ENCODE assay signal across 8 mouse cellular contexts in genomic region chr11:22512038-22513001, GRCm38 (mm10). TPM values are rescaled to one million over a fixed set of nuclear protein-coding genes. Genes with fewer than 3 reads are reported as not detected.
DNase-seq lines count a peak whose midpoint lies in the region; ATAC-seq and TF ChIP-seq lines count a peak whose summit lies in the region.

Tmem17 (plus strand) TSS chr11:22512088.

- DNase-seq in A20 (ENCODE audit: low read depth, low spot score) (peak; percentile 93), liver (peak; percentile 82)
- peak; percentile 95 for DNase-seq in brain, adult 2 months (ENCODE audit: low read depth, low spot score)
- peak; percentile 22 to 52 for DNase-seq in monocyte, adult 2 months (ENCODE audit: low read depth in 1 of 2, low spot score in 2 of 2)
- peak; percentile 62 to 69 for DNase-seq in spleen, postnatal 14 days (ENCODE audit: low spot score in 2 of 2)

- no peaks in the 10 kb centered on the region for H3K36me3 ChIP-seq in heart, embryonic 11.5 days (ENCODE audit: control insufficient read depth, insufficient read depth, low read length)
- H3K36me3 ChIP-seq in kidney, embryonic 16.5 days (ENCODE audit: insufficient read depth, low read length): peaks cover 4% of the 10 kb centered on the region; the same call in 1 of the 2 replicates

- no peaks in the 10 kb centered on the region for H3K27me3 ChIP-seq in heart, embryonic 11.5 days (ENCODE audit: control insufficient read depth, insufficient read depth, low read length)
- H3K27me3 ChIP-seq in kidney, embryonic 16.5 days (ENCODE audit: insufficient read depth, low read length): no peaks in the 10 kb centered on the region

- H3K27ac ChIP-seq in embryonic fibroblast, embryonic 13.5 days (ENCODE audit: insufficient read depth, low read length): peak within 1 kb of the TSS; percentile 74
- peak within 1 kb of the TSS; percentile 90 for H3K27ac ChIP-seq in heart, embryonic 11.5 days (ENCODE audit: low read depth, low read length)
- peak within 1 kb of the TSS; percentile 96 for H3K27ac ChIP-seq in kidney, embryonic 16.5 days (ENCODE audit: low read length)

- H3K4me3 ChIP-seq in embryonic fibroblast, embryonic 13.5 days (ENCODE audit: insufficient read depth, low read length): peak within 1 kb of the TSS; percentile 38
- H3K4me3 ChIP-seq in heart, embryonic 11.5 days (ENCODE audit: low read depth, low read length): peak within 1 kb of the TSS; percentile 79
- peak within 1 kb of the TSS; percentile 86 for H3K4me3 ChIP-seq in kidney, embryonic 16.5 days (ENCODE audit: low read length)

- no peaks in the 10 kb centered on the region for H3K4me1 ChIP-seq in embryonic fibroblast, embryonic 13.5 days (ENCODE audit: control insufficient read depth, insufficient read depth, low read length)
- peaks cover 3% of the 10 kb centered on the region; the same call in 1 of the 2 replicates for H3K4me1 ChIP-seq in heart, embryonic 11.5 days (ENCODE audit: control insufficient read depth, insufficient read depth, low read length)
- H3K4me1 ChIP-seq in kidney, embryonic 16.5 days (ENCODE audit: insufficient read depth, low read length): no peaks in the 10 kb centered on the region

- H3K9me3 ChIP-seq in heart, embryonic 11.5 days (replicated peaks; ENCODE audit: control insufficient read depth, low read length): no peaks in the 10 kb centered on the region
- H3K9me3 ChIP-seq in kidney, embryonic 16.5 days (ENCODE audit: low read length): peaks cover 3% of the 10 kb centered on the region; the same call in 1 of the 2 replicates

- TF ChIP-seq CTCF in embryonic fibroblast, embryonic 13.5 days (IDR thresholded peaks at IDR 0.05; ENCODE audit: borderline replicate concordance, insufficient read depth, low read length): no peak

- H3K4me2 ChIP-seq in heart, embryonic 11.5 days: peak within 1 kb of the TSS; percentile 79
- H3K4me2 ChIP-seq in kidney, embryonic 16.5 days (replicated peaks; ENCODE audit: low read depth, low read length): peak within 1 kb of the TSS; percentile 59

- H3K9ac ChIP-seq in heart, embryonic 11.5 days (ENCODE audit: low read depth, low read length): peak within 1 kb of the TSS; percentile 88
- peak within 1 kb of the TSS; percentile 97 for H3K9ac ChIP-seq in kidney, embryonic 16.5 days (replicated peaks; ENCODE audit: low read length)

- WGBS in heart, embryonic 11.5 days (ENCODE audit: insufficient replicate concordance): under 1% methylated on average over 71 of the region's 73 CpGs
- WGBS in kidney, embryonic 16.5 days: under 1% methylated on average over 73 of the region's 73 CpGs

- TF ChIP-seq POLR2A in embryonic fibroblast, embryonic 13.5 days (IDR thresholded peaks at IDR 0.05; ENCODE audit: low read depth, low read length): peak; percentile 83

- ATAC-seq in heart, embryonic 11.5 days (replicated peaks; ENCODE audit: insufficient number of reproducible peaks, low FRiP score, low TSS enrichment): peak; percentile 92
- ATAC-seq in kidney, embryonic 16.5 days (ENCODE audit: low FRiP score, low TSS enrichment): peak; percentile 98

RNA-seq across cellular contexts. Expression of gene Tmem17, which starts in this region (rescaled TPM):
- polyA plus RNA-seq in embryonic fibroblast, embryonic 13.5 days (2011; ENCODE audit: insufficient read length, low read depth, missing spikeins): 2.9 and 5.6 TPM in 2 replicates
- polyA plus RNA-seq in heart, embryonic 11.5 days (2014; fragmentation: Nextera tagmentation; extraction: Ambion mirVana): 8.4 and 10.3 TPM in 2 replicates
- 16.1 and 16.5 TPM in 2 replicates for polyA plus RNA-seq in kidney, embryonic 16.5 days (2015; fragmentation: Nextera tagmentation; extraction: Ambion mirVana)

Comparison
In these comparisons a context has a peak if more than half of its experiments do, and no peak if none do; other contexts are left out.
1. Peak in every context shown above with its lines: DNase-seq, ATAC-seq, H3K4me3 ChIP-seq and H3K27ac ChIP-seq.
2. DNase-seq: peak in every context shown above with its lines; median percentile 95 in brain, adult 2 months; 93 in A20; 82 in liver; 66 in spleen, postnatal 14 days; 37 in monocyte, adult 2 months.